Mouse (Mus musculus) myocyte (in vitro differentiated cells): ENCODE results near the gene Zcchc3. TPM values are rescaled to one million over a fixed set of nuclear protein-coding genes. Genes with fewer than 3 reads are reported as not detected.

ENCODE experiments used
- H3K27me3 ChIP-seq: one replicate; pipeline ENCODE4 v1.6.1; 2011; ENCODE audit not compliant: control insufficient read depth, insufficient read depth, insufficient read length
- H3K36me3 ChIP-seq: one replicate; pipeline ENCODE4 v1.6.1; 2011; ENCODE audit not compliant: control insufficient read depth, insufficient read depth
- H3K4me2 ChIP-seq: one replicate; pipeline ENCODE4 v1.6.1; 2011; ENCODE audit warnings: low read depth, control low read depth
- H3K4me3 ChIP-seq: one replicate; pipeline ENCODE4 v1.5.1; 2011; ENCODE audit warnings: mild to moderate bottlenecking, control low read depth, moderate library complexity
- H3K79me2 ChIP-seq: one replicate; pipeline ENCODE4 v1.6.1; 2011; ENCODE audit not compliant: control insufficient read depth, insufficient read depth
- H3ac ChIP-seq: one replicate; pipeline ENCODE4 v1.6.1; 2011; ENCODE audit not compliant: control insufficient read depth, insufficient read length
- CEBPB ChIP-seq: IDR thresholded peaks from 2 replicates; pipeline ENCODE4 v1.6.1; 2011; ENCODE audit warnings: mild to moderate bottlenecking, moderate library complexity; ENCODE audit not compliant: poor library complexity, insufficient read depth, severe bottlenecking
- E2F4 ChIP-seq: IDR thresholded peaks from one replicate; pipeline ENCODE4 v1.6.1; 2011; ENCODE audit warnings: mild to moderate bottlenecking, control low read depth, moderate library complexity; ENCODE audit not compliant: insufficient read depth
- MAX ChIP-seq: IDR thresholded peaks from one replicate; pipeline ENCODE4 v1.6.1; 2011; ENCODE audit warnings: low read depth, mild to moderate bottlenecking, control low read depth
- MYOD1 ChIP-seq, 3 experiments: IDR thresholded peaks; one replicate each; pipeline ENCODE4 v1.6.1; 2011; ENCODE audit warnings: control low read depth in 2 of 3, low read depth in 2 of 3, mild to moderate bottlenecking in 2 of 3, moderate library complexity in 1 of 3; ENCODE audit not compliant: insufficient read length in 2 of 3, control insufficient read depth in 1 of 3
- MYOG ChIP-seq, 3 experiments: IDR thresholded peaks; one replicate each; pipeline ENCODE4 v1.6.1; 2011; ENCODE audit warnings: control low read depth in 2 of 3, low read depth in 2 of 3, mild to moderate bottlenecking in 2 of 3; ENCODE audit not compliant: insufficient read length in 2 of 3, control insufficient read depth in 1 of 3, insufficient read depth in 1 of 3
- POLR2A ChIP-seq: IDR thresholded peaks from one replicate; pipeline ENCODE4 v1.6.1; 2011; ENCODE audit warnings: low read depth, mild to moderate bottlenecking, control low read depth, moderate library complexity; ENCODE audit not compliant: insufficient read length
- POLR2AphosphoS2 ChIP-seq: IDR thresholded peaks from one replicate; pipeline ENCODE4 v1.6.1; 2011; ENCODE audit warnings: low read depth, control low read depth; ENCODE audit not compliant: insufficient read length
- REST ChIP-seq: IDR thresholded peaks from one replicate; pipeline ENCODE4 v1.6.1; 2011; ENCODE audit warnings: mild to moderate bottlenecking, control low read depth, moderate library complexity; ENCODE audit not compliant: insufficient read depth, insufficient read length
- SRF ChIP-seq: IDR thresholded peaks from one replicate; pipeline ENCODE4 v1.6.1; 2011; ENCODE audit warnings: low read depth; ENCODE audit not compliant: control insufficient read depth, insufficient read length
- TCF12 ChIP-seq: IDR thresholded peaks from one replicate; pipeline ENCODE4 v1.6.1; 2011; ENCODE audit warnings: mild to moderate bottlenecking, control low read depth; ENCODE audit not compliant: poor library complexity, insufficient read depth, severe bottlenecking
- TCF3 ChIP-seq: IDR thresholded peaks from one replicate; pipeline ENCODE4 v1.6.1; 2011; ENCODE audit warnings: low read depth, control low read depth; ENCODE audit not compliant: insufficient read length
- USF1 ChIP-seq: IDR thresholded peaks from one replicate; pipeline ENCODE4 v1.6.1; 2011; ENCODE audit warnings: low read depth, mild to moderate bottlenecking, control low read depth, moderate library complexity
- polyA plus RNA-seq: library from polyadenylated mRNA; unstranded; fragments of >200 nt; fragmentation: generic; extraction: Trizol; gene quantifications from one replicate; pipeline ENCODE4 v1.2.1, GENCODE M21; 2012; ENCODE audit warnings: missing spikeins

Gene Zcchc3
- polyA plus RNA-seq, 1 experiment = not detected

DNA sequence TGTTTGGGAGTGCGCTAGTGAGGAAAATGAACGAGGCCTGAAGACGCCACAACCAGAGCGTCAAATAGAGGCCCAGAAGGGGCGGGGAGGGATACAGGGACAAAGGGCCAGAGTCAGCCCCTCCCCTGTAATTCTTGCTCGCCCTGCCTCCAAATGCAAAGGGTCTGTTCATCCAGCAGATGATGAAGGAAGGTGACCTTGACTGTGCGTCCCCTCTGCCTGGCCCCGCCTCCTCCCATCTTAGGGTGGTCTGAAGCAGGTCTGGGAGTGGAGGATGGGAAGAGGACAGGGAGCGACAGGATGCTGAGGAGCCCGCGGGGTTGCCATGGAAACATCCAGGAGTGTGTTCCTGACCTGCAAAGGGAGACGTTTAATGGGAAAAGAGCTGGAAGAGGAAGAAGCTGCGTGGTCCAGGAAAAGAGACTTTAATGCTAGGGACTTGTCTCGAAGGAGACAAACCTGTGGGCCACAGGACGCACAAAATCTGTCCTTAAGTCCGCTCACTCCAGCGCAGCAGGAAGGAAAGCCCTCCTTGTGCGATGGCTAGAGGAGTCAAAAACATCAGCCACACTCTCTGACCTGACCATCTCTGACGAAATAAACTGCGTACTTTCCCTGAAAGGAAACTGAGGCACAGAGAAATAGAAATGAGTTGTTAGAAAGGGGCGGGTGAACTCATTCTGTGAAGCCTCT is 39.0 kb downstream of the Zcchc3 start:
- no peak overlapping the region for H3ac ChIP-seq

DNA sequence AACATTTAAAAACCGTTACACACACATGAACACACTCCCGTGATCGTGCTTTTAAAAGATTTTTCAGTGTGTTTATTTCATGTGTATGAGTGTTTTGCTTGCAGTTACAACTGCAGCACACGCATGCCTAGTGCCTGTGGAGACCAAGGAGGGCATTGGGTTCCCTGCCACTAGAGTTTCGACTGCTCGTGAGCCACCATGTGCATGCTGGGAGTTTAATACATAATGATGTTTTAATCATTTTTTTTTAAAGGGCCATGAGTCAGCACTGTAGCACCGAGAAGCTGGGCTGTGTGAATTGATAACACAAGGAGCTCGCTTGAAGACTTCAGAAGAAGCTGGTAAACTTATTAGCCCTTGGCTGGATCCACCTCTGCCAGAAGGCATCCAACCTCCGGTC is 41.3 kb downstream of the Zcchc3 start:
- Histone ChIP-seq H3K36me3 (no peaks in the 10 kb centered on the region), H3K27me3 (peaks cover 39% of the 10 kb centered on the region), H3K4me2 (no peak overlapping the region), H3ac (no peak overlapping the region), H3K79me2 (no peaks in the 10 kb centered on the region), H3K4me3 (no peak overlapping the region)
- TF ChIP-seq MYOG (IDR thresholded peaks at IDR 0.05; ENCODE audit: control insufficient read depth in 1 of 3, insufficient read depth in 1 of 3, insufficient read length in 2 of 3, low read depth in 2 of 3) (no peak), TCF12 (no peak), E2F4 (no peak), USF1 (no peak)

More for the DNA sequence above, 39.0 kb downstream of the Zcchc3 start:
- Histone ChIP-seq H3K79me2 (no peaks in the 10 kb centered on the region), H3K4me2 (no peak overlapping the region), H3K27me3 (peaks cover 39% of the 10 kb centered on the region), H3K36me3 (no peaks in the 10 kb centered on the region), H3K4me3 (no peak overlapping the region)
- no peak for TF ChIP-seq MYOD1 (IDR thresholded peaks at IDR 0.05; ENCODE audit: control insufficient read depth in 1 of 3, insufficient read length in 2 of 3, low read depth in 2 of 3)
- TF ChIP-seq TCF3 = no peak
- no peak for TF ChIP-seq USF1
- TF ChIP-seq E2F4 = no peak
- TF ChIP-seq CEBPB = no peak
- TF ChIP-seq POLR2A = no peak
- no peak for TF ChIP-seq MAX
- no peak for TF ChIP-seq MYOG (IDR thresholded peaks at IDR 0.05; ENCODE audit: control insufficient read depth in 1 of 3, insufficient read depth in 1 of 3, insufficient read length in 2 of 3, low read depth in 2 of 3)
- TF ChIP-seq REST = no peak
- TF ChIP-seq SRF = no peak
- no peak for TF ChIP-seq POLR2AphosphoS2
- no peak for TF ChIP-seq TCF12

DNA sequence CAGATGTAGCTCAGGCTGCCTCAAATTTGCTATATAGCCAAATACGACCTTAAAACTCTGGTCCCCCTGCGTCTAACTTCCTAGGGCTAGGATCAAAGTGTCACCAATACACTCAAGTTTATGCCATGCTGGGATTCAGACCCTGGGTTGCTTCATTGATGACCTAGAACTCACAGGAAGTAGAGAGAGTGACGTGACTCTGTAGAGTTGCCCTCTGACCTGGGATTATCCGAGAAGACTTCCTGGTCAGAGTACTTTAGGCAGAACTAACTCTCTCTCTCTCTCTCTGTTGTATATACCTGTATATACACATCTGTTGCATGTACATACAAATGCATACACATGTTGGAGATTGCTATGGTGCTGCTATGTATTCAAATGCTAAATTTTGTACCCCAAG is 42.2 kb downstream of the Zcchc3 start:
- TF ChIP-seq MAX (no peak), E2F4 (no peak), SRF (no peak), TCF12 (no peak), POLR2A (no peak), USF1 (no peak), TCF3 (no peak), MYOD1 (IDR thresholded peaks at IDR 0.05; ENCODE audit: control insufficient read depth in 1 of 3, insufficient read length in 2 of 3, low read depth in 2 of 3) (no peak), REST (no peak), MYOG (IDR thresholded peaks at IDR 0.05; ENCODE audit: control insufficient read depth in 1 of 3, insufficient read depth in 1 of 3, insufficient read length in 2 of 3, low read depth in 2 of 3) (no peak), CEBPB (no peak), POLR2AphosphoS2 (no peak)
- Histone ChIP-seq H3K4me2 (no peak overlapping the region), H3ac (no peak overlapping the region), H3K79me2 (no peaks in the 10 kb centered on the region), H3K4me3 (no peak overlapping the region), H3K36me3 (no peaks in the 10 kb centered on the region), H3K27me3 (peaks cover 39% of the 10 kb centered on the region)

DNA sequence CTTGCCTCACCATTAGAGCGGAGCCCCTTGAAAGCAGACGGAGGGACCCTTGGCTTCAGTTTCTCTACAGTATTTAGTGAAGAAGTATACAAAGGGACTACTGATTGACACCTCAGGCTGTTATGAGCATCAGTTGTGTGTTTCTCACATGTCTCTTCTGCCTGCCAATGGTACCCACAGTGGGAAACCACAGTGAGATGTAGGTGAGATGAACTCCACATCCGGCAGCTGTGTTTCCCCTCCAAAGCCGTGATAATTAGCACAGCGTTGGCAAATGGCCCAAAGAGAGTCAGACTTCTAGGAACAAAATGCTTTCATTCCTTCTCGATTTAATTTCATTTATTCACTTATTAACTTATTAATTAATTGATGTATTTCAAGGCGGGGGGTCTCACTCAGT is 42.7 kb downstream of the Zcchc3 start:
- H3K4me3 ChIP-seq = no peak overlapping the region
- no peaks in the 10 kb centered on the region for H3K36me3 ChIP-seq
- peaks cover 34% of the 10 kb centered on the region for H3K27me3 ChIP-seq
- no peak overlapping the region for H3ac ChIP-seq
- H3K79me2 ChIP-seq = no peaks in the 10 kb centered on the region
- no peak overlapping the region for H3K4me2 ChIP-seq
- TF ChIP-seq MAX (no peak), REST (no peak), SRF (no peak), POLR2A (no peak)

DNA sequence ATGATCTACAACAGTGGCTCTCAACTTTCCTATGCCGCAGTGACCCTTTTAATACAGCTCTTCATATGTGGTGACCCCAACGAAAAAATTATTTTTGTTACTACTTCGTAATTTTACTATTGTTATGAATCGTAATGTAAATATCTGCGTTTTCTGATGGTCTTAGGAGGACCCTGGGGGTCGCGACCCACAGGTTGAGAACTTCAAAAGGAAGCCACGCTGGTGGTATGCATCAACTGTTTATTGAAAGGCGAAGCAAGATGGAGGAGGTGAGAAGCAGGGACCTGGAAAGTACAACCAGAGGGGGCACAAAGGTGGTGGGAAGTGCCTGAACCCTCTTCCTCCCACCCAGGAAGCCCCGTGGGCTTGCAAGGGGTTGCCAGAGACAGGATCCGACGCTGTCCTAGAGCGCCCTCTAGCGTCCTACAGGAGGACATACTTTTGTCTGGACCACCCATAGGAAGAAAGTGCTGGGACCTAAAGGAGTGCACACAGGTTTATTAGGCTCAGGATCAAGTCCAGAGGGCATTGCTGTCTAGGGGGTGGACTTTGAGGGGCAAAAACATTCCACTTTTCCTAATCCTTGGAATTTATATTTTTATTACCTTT is 46.2 kb downstream of the Zcchc3 start:
- H3K4me2 ChIP-seq = peak overlapping the region; percentile 44
- no peak overlapping the region for H3K4me3 ChIP-seq
- no peak overlapping the region for H3ac ChIP-seq
- H3K36me3 ChIP-seq = no peaks in the 10 kb centered on the region
- no peaks in the 10 kb centered on the region for H3K79me2 ChIP-seq
- peaks cover 2% of the 10 kb centered on the region for H3K27me3 ChIP-seq
- TF ChIP-seq MYOG (IDR thresholded peaks at IDR 0.05; ENCODE audit: control insufficient read depth in 1 of 3, insufficient read depth in 1 of 3, insufficient read length in 2 of 3, low read depth in 2 of 3) = no peak
- no peak for TF ChIP-seq SRF
- TF ChIP-seq USF1 = no peak
- no peak for TF ChIP-seq E2F4
- TF ChIP-seq TCF12 = no peak
- no peak for TF ChIP-seq POLR2AphosphoS2
